Mouse (Mus musculus): ENCODE results near the gene C130050O18Rik.

C130050O18Rik gene

GRCm38 (mm10) chr5:139418633-139419032 lies 13.6 kb downstream of the C130050O18Rik start:
- no peaks in the 10 kb centered on the region for H3K36me3 ChIP-seq (ENCODE audit: control insufficient read depth, insufficient read depth, low read length, poor library complexity, severe bottlenecking)
- DNase-seq (ENCODE audit: low read depth, low spot score), result no peak
- H3K27me3 ChIP-seq (ENCODE audit: control insufficient read depth, insufficient read depth, low read length, poor library complexity, severe bottlenecking), result no peaks in the 10 kb centered on the region

DNA sequence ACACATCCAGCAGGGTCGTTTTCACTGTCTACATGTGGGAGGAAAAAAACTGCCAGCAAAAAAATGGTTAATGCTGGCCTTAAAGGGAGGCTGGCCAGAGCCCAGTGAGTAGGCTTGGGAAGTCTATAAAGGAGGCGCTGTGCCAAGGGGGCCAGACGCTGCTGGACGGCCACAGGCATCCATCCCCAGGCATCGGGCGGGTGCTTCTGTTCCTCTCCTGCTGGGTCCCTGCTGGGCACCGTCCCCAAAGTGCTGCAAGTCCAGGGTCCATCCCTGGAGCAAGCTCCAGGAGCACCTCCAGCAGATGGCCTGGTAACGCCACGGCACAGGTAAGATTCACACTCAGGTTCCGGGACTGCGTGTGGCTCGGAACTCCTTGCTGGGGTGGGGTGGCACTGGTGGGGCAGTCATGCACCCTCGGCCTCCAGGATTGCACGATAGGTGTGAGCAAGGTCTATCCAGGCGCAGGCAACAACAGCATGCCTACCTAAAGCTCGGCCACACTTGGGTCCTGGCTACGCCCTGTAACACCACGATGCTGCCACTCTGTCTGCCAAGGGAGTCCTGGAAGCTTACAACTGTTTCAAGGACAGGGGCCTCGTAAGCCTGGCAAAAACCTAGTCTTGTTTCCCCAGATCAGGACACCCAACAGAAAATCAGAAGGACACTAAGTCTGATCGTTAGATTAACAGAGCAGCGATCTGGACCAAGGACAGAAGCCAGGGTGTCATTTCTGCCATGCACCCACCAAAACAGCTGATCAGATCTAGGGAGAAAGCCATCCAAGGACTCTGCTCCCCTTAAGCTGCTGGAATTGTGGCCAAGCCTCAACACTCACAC lies 18.2 kb downstream of the C130050O18Rik start, which contains the start of gene Gper1:
Gene Gper1 (plus strand): TSS at position 126 of the 840 bp plus-strand sequence.
- no peak for DNase-seq (ENCODE audit: low read depth, low spot score)
- Histone ChIP-seq H3K27me3 (ENCODE audit: control insufficient read depth, insufficient read depth, low read length, poor library complexity, severe bottlenecking) (no peaks in the 10 kb centered on the region), H3K36me3 (ENCODE audit: control insufficient read depth, insufficient read depth, low read length, poor library complexity, severe bottlenecking) (no peaks in the 10 kb centered on the region)

- Histone ChIP-seq H3K27me3 (ENCODE audit: control insufficient read depth, insufficient read depth, low read length, poor library complexity, severe bottlenecking) (no peaks in the 10 kb centered on the region), H3K36me3 (ENCODE audit: control insufficient read depth, insufficient read depth, low read length, poor library complexity, severe bottlenecking) (no peaks in the 10 kb centered on the region)
- DNase-seq (ENCODE audit: low read depth, low spot score), result no peak
Observed at GRCm38 (mm10) chr5:139425198-139425597, 20.1 kb downstream of the C130050O18Rik start.

DNA sequence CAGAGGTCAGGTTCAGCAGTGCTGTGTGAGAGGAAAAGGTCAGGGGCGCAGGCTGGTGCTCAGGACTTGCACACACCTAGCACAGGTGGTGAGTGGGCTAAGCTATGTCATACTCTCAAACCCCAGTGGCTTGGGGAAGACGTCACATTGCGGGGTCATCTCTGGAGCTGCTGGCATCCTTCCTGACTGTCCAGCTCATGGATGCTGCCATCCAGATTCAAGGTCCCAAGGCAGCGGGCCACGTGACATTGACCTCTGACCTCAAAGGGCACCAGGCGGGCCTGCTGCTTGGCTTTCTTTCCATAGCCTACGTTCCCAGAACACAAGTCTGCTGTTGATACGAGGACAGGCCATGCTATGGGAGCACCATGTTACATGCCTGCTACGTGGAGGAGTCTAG lies 21.9 kb downstream of the C130050O18Rik start:
- H3K36me3 ChIP-seq (ENCODE audit: control insufficient read depth, insufficient read depth, low read length, poor library complexity, severe bottlenecking), result no peaks in the 10 kb centered on the region
- DNase-seq (ENCODE audit: low read depth, low spot score), result no peak
- no peaks in the 10 kb centered on the region for H3K27me3 ChIP-seq (ENCODE audit: control insufficient read depth, insufficient read depth, low read length, poor library complexity, severe bottlenecking)

GRCm38 (mm10) chr5:139427989-139428388 lies 22.9 kb downstream of the C130050O18Rik start:
- H3K27me3 ChIP-seq (ENCODE audit: control insufficient read depth, insufficient read depth, low read length, poor library complexity, severe bottlenecking), result no peaks in the 10 kb centered on the region
- H3K36me3 ChIP-seq (ENCODE audit: control insufficient read depth, insufficient read depth, low read length, poor library complexity, severe bottlenecking), result no peaks in the 10 kb centered on the region
- DNase-seq (ENCODE audit: low read depth, low spot score), result no peak

DNA sequence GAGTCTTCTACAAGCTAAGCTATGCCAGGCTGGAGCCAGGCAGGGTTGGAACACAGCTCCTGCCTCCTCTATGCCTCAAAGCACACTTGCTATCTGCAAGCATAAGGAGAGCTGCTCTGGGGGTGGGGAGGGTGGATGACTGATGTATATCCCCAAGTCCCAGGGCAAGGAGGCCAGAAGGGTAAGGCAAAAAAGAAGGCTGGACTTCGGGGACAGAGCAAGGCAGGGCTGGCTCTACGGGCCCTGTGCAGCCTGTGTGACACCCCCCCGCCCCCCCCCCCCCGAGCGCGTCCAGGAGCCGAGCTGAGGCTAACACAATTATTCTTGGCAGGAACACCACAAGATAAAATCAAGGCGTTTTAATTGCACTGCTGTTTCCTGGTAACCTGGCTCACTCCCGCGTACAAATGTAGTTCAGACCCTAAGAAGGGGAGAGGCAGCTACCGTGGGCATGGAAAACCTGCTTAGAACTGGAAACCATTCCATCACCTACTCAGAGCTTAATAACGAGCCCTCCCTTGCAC lies 24.8 kb downstream of the C130050O18Rik start:
- H3K27me3 ChIP-seq (ENCODE audit: control insufficient read depth, insufficient read depth, low read length, poor library complexity, severe bottlenecking), result no peaks in the 10 kb centered on the region
- H3K36me3 ChIP-seq (ENCODE audit: control insufficient read depth, insufficient read depth, low read length, poor library complexity, severe bottlenecking), result no peaks in the 10 kb centered on the region
- DNase-seq (ENCODE audit: low read depth, low spot score), result no peak

- H3K36me3 ChIP-seq (ENCODE audit: control insufficient read depth, insufficient read depth, low read length, poor library complexity, severe bottlenecking), result no peaks in the 10 kb centered on the region
- H3K27me3 ChIP-seq (ENCODE audit: control insufficient read depth, insufficient read depth, low read length, poor library complexity, severe bottlenecking), result no peaks in the 10 kb centered on the region
- no peak for DNase-seq (ENCODE audit: low read depth, low spot score)
Observed at GRCm38 (mm10) chr5:139432333-139432732, 27.3 kb downstream of the C130050O18Rik start.

- Histone ChIP-seq H3K27me3 (ENCODE audit: control insufficient read depth, insufficient read depth, low read length, poor library complexity, severe bottlenecking) (no peaks in the 10 kb centered on the region), H3K36me3 (ENCODE audit: control insufficient read depth, insufficient read depth, low read length, poor library complexity, severe bottlenecking) (no peaks in the 10 kb centered on the region)
- no peak for DNase-seq (ENCODE audit: low read depth, low spot score)
Observed at GRCm38 (mm10) chr5:139432747-139433508, 27.8 kb downstream of the C130050O18Rik start.

GRCm38 (mm10) chr5:139433842-139434568 lies 28.9 kb downstream of the C130050O18Rik start:
- no peaks in the 10 kb centered on the region for H3K27me3 ChIP-seq (ENCODE audit: control insufficient read depth, insufficient read depth, low read length, poor library complexity, severe bottlenecking)
- DNase-seq (ENCODE audit: low read depth, low spot score), result no peak
- no peaks in the 10 kb centered on the region for H3K36me3 ChIP-seq (ENCODE audit: control insufficient read depth, insufficient read depth, low read length, poor library complexity, severe bottlenecking)

DNA sequence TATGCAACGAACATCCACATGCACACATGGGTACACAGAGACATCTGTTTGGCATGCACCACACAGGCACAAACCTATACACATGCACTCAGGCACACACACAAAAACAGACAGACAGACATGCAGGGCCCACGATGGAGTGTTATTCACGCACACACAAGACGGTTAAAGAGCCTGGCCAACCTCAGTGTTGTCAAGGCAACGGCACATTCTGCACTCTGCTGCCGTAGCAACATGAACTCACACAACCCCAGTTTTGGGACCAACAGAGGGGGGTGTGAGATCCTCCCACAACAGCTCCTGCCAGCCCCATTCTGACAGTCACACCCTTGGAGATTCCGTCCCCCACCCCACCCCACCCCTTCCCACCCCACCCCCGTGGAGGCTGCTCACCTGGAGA lies 29.9 kb downstream of the C130050O18Rik start:
- no peaks in the 10 kb centered on the region for H3K36me3 ChIP-seq (ENCODE audit: control insufficient read depth, insufficient read depth, low read length, poor library complexity, severe bottlenecking)
- no peak for DNase-seq (ENCODE audit: low read depth, low spot score)
- no peaks in the 10 kb centered on the region for H3K27me3 ChIP-seq (ENCODE audit: control insufficient read depth, insufficient read depth, low read length, poor library complexity, severe bottlenecking)

DNA sequence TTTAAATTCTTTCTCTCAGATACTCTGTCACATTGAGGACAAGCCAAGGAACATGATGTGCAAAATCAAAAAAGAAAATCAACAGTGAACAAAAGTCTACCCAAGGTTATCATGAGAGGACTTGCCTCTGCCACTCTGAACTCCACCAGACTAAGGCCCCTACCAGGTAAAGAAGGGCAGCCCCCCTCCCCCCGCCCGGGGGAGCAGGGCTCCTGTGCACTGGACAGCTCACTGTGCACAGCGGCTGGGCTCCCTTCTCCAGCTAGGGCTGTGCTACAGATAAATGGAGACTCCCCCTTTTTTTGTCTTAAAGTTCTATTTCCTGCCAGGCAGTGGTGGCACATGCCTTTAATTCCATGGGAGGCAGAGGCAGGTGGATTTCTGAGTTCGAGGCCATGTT lies 32.7 kb downstream of the C130050O18Rik start:
- Histone ChIP-seq H3K36me3 (ENCODE audit: control insufficient read depth, insufficient read depth, low read length, poor library complexity, severe bottlenecking) (no peaks in the 10 kb centered on the region), H3K27me3 (ENCODE audit: control insufficient read depth, insufficient read depth, low read length, poor library complexity, severe bottlenecking) (no peaks in the 10 kb centered on the region)
- no peak for DNase-seq (ENCODE audit: low read depth, low spot score)

- H3K27me3 ChIP-seq (ENCODE audit: control insufficient read depth, insufficient read depth, low read length, poor library complexity, severe bottlenecking), result no peaks in the 10 kb centered on the region
- H3K36me3 ChIP-seq (ENCODE audit: control insufficient read depth, insufficient read depth, low read length, poor library complexity, severe bottlenecking), result no peaks in the 10 kb centered on the region
- no peak for DNase-seq (ENCODE audit: low read depth, low spot score)
Observed at GRCm38 (mm10) chr5:139438440-139438839, 33.4 kb downstream of the C130050O18Rik start.

DNA sequence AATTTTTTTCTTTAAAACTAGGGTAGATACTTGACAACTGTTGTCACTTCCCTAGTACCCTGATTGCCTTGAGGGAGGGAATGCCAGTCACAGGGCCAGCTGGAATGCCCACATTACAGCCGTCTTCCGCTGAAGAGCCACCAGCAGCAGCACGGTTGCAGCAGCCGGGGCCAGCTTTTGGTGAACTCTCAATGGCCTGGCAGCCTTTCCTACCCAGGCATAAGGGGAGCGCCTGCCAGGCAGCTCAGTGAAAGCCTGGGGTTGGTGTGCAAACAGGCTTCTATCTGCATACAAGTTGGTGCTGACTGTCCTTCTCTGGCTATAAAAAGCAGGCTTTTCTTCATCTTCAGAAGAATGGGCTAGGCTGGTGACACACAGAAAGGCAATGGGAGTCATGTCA lies 35.4 kb downstream of the C130050O18Rik start:
- no peak for DNase-seq (ENCODE audit: low read depth, low spot score)
- Histone ChIP-seq H3K36me3 (ENCODE audit: control insufficient read depth, insufficient read depth, low read length, poor library complexity, severe bottlenecking) (no peaks in the 10 kb centered on the region), H3K27me3 (ENCODE audit: control insufficient read depth, insufficient read depth, low read length, poor library complexity, severe bottlenecking) (no peaks in the 10 kb centered on the region)

- Histone ChIP-seq H3K27me3 (ENCODE audit: control insufficient read depth, insufficient read depth, low read length, poor library complexity, severe bottlenecking) (no peaks in the 10 kb centered on the region), H3K36me3 (ENCODE audit: control insufficient read depth, insufficient read depth, low read length, poor library complexity, severe bottlenecking) (no peaks in the 10 kb centered on the region)
- no peak for DNase-seq (ENCODE audit: low read depth, low spot score)
Observed at GRCm38 (mm10) chr5:139440926-139441725, 36.0 kb downstream of the C130050O18Rik start.
